Mouse (Mus musculus): ENCODE data around the gene Gm20458.

Gene Gm20458

GRCm38 (mm10) chr2:164449341-164450042, 11.3 kb upstream of the Gm20458 start:
- in situ Hi-C loops (cut with MboI; ENCODE audit: unreplicated experiment in 2 of 2) = no loop called here

- in situ Hi-C loops (cut with MboI; ENCODE audit: unreplicated experiment in 2 of 2) = no loop called here
Observed at GRCm38 (mm10) chr2:164452000-164452676, 8.6 kb upstream of the Gm20458 start.

GRCm38 (mm10) chr2:164453047-164453757, 7.6 kb upstream of the Gm20458 start:
- in situ Hi-C loops (cut with MboI; ENCODE audit: unreplicated experiment in 2 of 2) = no loop called here

GRCm38 (mm10) chr2:164453887-164454500, 6.8 kb upstream of the Gm20458 start:
- in situ Hi-C loops (cut with MboI; ENCODE audit: unreplicated experiment in 2 of 2) = no loop called here

GRCm38 (mm10) chr2:164454846-164455245, 5.9 kb upstream of the Gm20458 start:
- in situ Hi-C loops (cut with MboI; ENCODE audit: unreplicated experiment in 2 of 2) = loop anchor here (5.0 kb wide), 2 partner anchors 38 to 272 kb away; no protein-coding TSS in a partner anchor

- in situ Hi-C loops (cut with MboI; ENCODE audit: unreplicated experiment in 2 of 2) = loop anchor here (5.0 kb wide), 2 partner anchors 38 to 272 kb away; no protein-coding TSS in a partner anchor
Observed at GRCm38 (mm10) chr2:164455421-164456190, 5.2 kb upstream of the Gm20458 start.

- in situ Hi-C loops (cut with MboI; ENCODE audit: unreplicated experiment in 2 of 2) = loop anchor here (5.0 kb wide), 2 partner anchors 39 to 271 kb away; no protein-coding TSS in a partner anchor
Observed at GRCm38 (mm10) chr2:164456413-164456812, 4.4 kb upstream of the Gm20458 start.

GRCm38 (mm10) chr2:164456864-164457300, 3.9 kb upstream of the Gm20458 start, which contains the start of gene Sys1:
TSS of gene Sys1 (plus strand) at chr2:164456964.
- in situ Hi-C loops (cut with MboI; ENCODE audit: unreplicated experiment in 2 of 2) = loop anchor here (5.0 kb wide), 2 partner anchors 40 to 270 kb away; no protein-coding TSS in a partner anchor

- in situ Hi-C loops (cut with MboI; ENCODE audit: unreplicated experiment in 2 of 2) = loop anchor here (5.0 kb wide), 2 partner anchors 41 to 269 kb away; no protein-coding TSS in a partner anchor
Observed at GRCm38 (mm10) chr2:164457942-164458341, 2.8 kb upstream of the Gm20458 start.

GRCm38 (mm10) chr2:164458535-164458934, 2.2 kb upstream of the Gm20458 start:
- in situ Hi-C loops (cut with MboI; ENCODE audit: unreplicated experiment in 2 of 2) = loop anchor here (5.0 kb wide), 2 partner anchors 41 to 269 kb away; no protein-coding TSS in a partner anchor

- in situ Hi-C loops (cut with MboI; ENCODE audit: unreplicated experiment in 2 of 2) = no loop called here
Observed at GRCm38 (mm10) chr2:164465161-164465560, 4.4 kb downstream of the Gm20458 start.

- in situ Hi-C loops (cut with MboI; ENCODE audit: unreplicated experiment in 2 of 2) = no loop called here
Observed at GRCm38 (mm10) chr2:164466787-164467186, 6.0 kb downstream of the Gm20458 start.

GRCm38 (mm10) chr2:164470254-164470653, 9.5 kb downstream of the Gm20458 start:
- in situ Hi-C loops (cut with MboI; ENCODE audit: unreplicated experiment in 2 of 2) = no loop called here

GRCm38 (mm10) chr2:164473624-164474023, 12.9 kb downstream of the Gm20458 start, which contains the start of gene Trp53tg5:
TSS of gene Trp53tg5 (minus strand) at chr2:164473724.
- in situ Hi-C loops (cut with MboI; ENCODE audit: unreplicated experiment in 2 of 2) = no loop called here

GRCm38 (mm10) chr2:164485681-164486257, 25.0 kb downstream of the Gm20458 start, which contains the start of gene Dbndd2:
TSS of gene Dbndd2 (plus strand) at chr2:164486106.
- in situ Hi-C loops (cut with MboI; ENCODE audit: unreplicated experiment in 2 of 2) = no loop called here

- in situ Hi-C loops (cut with MboI; ENCODE audit: unreplicated experiment in 2 of 2) = no loop called here
Observed at GRCm38 (mm10) chr2:164486258-164487114, 25.7 kb downstream of the Gm20458 start.

GRCm38 (mm10) chr2:164487115-164487527, 26.4 kb downstream of the Gm20458 start:
- in situ Hi-C loops (cut with MboI; ENCODE audit: unreplicated experiment in 2 of 2) = no loop called here

GRCm38 (mm10) chr2:164487812-164488211, 27.0 kb downstream of the Gm20458 start:
- in situ Hi-C loops (cut with MboI; ENCODE audit: unreplicated experiment in 2 of 2) = no loop called here
